ENCODE assay signal across 18 mouse cellular contexts in genomic region chr11:50642583-50642982, GRCm38 (mm10). TPM values are rescaled to one million over a fixed set of nuclear protein-coding genes. Genes with fewer than 3 reads are reported as not detected.
DNase-seq lines count a peak whose midpoint lies in the region; ATAC-seq and TF ChIP-seq lines count a peak whose summit lies in the region.
"Had no signal": no experiment of that assay in that cellular context is flagged by ENCODE, and none has a peak within 500 bp of the region (broad histone marks: within the 10 kb centered on the region; RNA-seq: fewer than 3 reads in every experiment).

No protein-coding gene starts in this region.

- WGBS in lung, embryonic 14.5 days: 13% methylated on average over 3 of the region's 3 CpGs

- no peak overlapping the region for H3K4me3 ChIP-seq in lung, embryonic 14.5 days (ENCODE audit: low read depth, low read length)
- H3K4me3 ChIP-seq: embryonic facial prominence, embryonic 13.5 days; heart, embryonic 15.5 days; limb, embryonic 15.5 days had no signal

- H3K4me1 ChIP-seq in lung, embryonic 14.5 days (ENCODE audit: insufficient read depth): 0 out of 2 replicates have a peak, but pooled peaks cover 3% of the 10 kb centered on the region

- ATAC-seq in lung, embryonic 14.5 days (ENCODE audit: insufficient read depth): no peak
- ATAC-seq: forebrain, embryonic 16.5 days; Patski had no signal

- H3K4me2 ChIP-seq in lung, embryonic 14.5 days: no peak overlapping the region
- H3K4me2 ChIP-seq: embryonic facial prominence, embryonic 13.5 days; heart, embryonic 15.5 days; limb, embryonic 15.5 days; midbrain, embryonic 11.5 days had no signal

- peak; percentile 64 to 66 for DNase-seq in heart, adult 18-20 months
- no peak for DNase-seq in heart, postnatal 14 days
- DNase-seq in lung, embryonic 14.5 days: peak; percentile 86
- no peak for DNase-seq in lung, postnatal 10 days
- DNase-seq in NIH3T3 (ENCODE audit: low read depth): peak; percentile 92
- peak; percentile 59 for DNase-seq in fibroblast of lung, adult 2 months (ENCODE audit: low read depth)
- no peak for DNase-seq in retina, embryonic 14.5 days (ENCODE audit: low spot score)
- DNase-seq: cerebellum, adult 11 months; cerebellum, postnatal 14 days; kidney, adult 18-20 months; kidney, postnatal 10 days; thymus, postnatal 36 days had no signal

- intact Hi-C loops in heart, postnatal 14 days (cut with DNase I): no loop called here

- TF ChIP-seq CTCF in lung, embryonic 14.5 days (IDR thresholded peaks at IDR 0.05; ENCODE audit: low read depth): no peak

- H3K36me3 ChIP-seq in lung, embryonic 14.5 days (ENCODE audit: insufficient read depth): no peaks in the 10 kb centered on the region
- H3K36me3 ChIP-seq: embryonic facial prominence, embryonic 13.5 days; heart, embryonic 15.5 days; limb, embryonic 15.5 days had no signal

- H3K27me3 ChIP-seq in lung, embryonic 14.5 days (ENCODE audit: insufficient read depth, low read length): no peaks in the 10 kb centered on the region
- H3K27me3 ChIP-seq: embryonic facial prominence, embryonic 13.5 days; heart, embryonic 15.5 days; limb, embryonic 15.5 days; Patski had no signal

- no peak overlapping the region for H3K27ac ChIP-seq in lung, embryonic 14.5 days (ENCODE audit: low read depth)
- H3K27ac ChIP-seq: embryonic facial prominence, embryonic 13.5 days; heart, embryonic 15.5 days; limb, embryonic 15.5 days had no signal

- no peak overlapping the region for H3K9ac ChIP-seq in lung, embryonic 14.5 days
- H3K9ac ChIP-seq: embryonic facial prominence, embryonic 13.5 days; heart, embryonic 15.5 days; limb, embryonic 15.5 days had no signal

- H3K9me3 ChIP-seq in lung, embryonic 14.5 days (ENCODE audit: low read depth, low read length): peaks cover 2% of the 10 kb centered on the region; the same call in 1 of the 2 replicates
- H3K9me3 ChIP-seq: heart, embryonic 15.5 days; limb, embryonic 15.5 days had no signal

RNA-seq across cellular contexts. Expression of gene Adamts2, which starts 40.7 kb away (rescaled TPM):
- 1 to 10 TPM; 7.3 to 8.2 TPM for total RNA-seq in heart, adult 18-20 months (2021)
- 10 to 100 TPM; 26.4 to 30.9 TPM for total RNA-seq in heart, postnatal 14 days (2021)
- polyA plus RNA-seq in lung, embryonic 14.5 days (2014; fragmentation: Nextera tagmentation; extraction: Ambion mirVana): 9.5 and 10.9 TPM in 2 replicates

Comparison
In these comparisons a context has a peak if more than half of its experiments do, and no peak if none do; other contexts are left out.
1. DNase-seq: peak in heart, adult 18-20 months (2 of 2), lung, embryonic 14.5 days (single experiment), NIH3T3 (single experiment) and fibroblast of lung, adult 2 months (single experiment); none in heart, postnatal 14 days (0 of 2), lung, postnatal 10 days (single experiment) and retina, embryonic 14.5 days (single experiment).